Mouse (Mus musculus): ENCODE data around the gene Wnt3a.

Gene Wnt3a

DNA sequence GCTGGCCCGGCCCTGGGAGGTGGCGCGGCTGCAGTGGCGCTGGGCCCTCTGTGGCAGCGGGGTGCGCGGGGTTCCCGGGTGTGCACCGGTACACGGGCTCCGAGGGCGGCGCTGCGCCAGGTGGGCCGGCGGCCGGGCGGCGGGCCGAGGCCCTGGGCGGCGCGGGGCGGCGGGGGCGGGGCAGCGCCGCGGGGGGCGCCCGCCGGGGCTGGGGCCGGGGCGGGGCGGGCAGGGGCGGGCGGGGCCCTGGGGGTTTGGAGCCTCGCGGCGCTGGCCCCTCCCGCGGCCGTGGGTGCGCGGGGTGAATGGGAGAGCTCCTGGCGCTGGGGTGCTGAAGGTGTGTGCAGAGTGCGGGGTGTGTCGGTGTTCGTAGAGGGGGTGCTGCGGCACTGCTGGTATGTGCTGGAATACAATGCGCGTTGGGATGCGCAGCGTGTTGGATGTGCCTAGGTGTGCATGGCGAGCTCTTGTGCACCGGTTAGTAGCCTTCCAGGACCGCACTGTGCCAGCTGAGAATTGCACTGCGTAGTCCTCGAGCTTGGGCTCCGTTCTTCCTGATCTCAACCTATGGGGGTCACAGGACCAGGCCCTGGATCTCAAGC, at the start of gene Wnt3a:
Gene Wnt3a (minus strand): TSS at position 51 of the 602 bp plus-strand sequence.
- DNase-seq, result no peak

DNA sequence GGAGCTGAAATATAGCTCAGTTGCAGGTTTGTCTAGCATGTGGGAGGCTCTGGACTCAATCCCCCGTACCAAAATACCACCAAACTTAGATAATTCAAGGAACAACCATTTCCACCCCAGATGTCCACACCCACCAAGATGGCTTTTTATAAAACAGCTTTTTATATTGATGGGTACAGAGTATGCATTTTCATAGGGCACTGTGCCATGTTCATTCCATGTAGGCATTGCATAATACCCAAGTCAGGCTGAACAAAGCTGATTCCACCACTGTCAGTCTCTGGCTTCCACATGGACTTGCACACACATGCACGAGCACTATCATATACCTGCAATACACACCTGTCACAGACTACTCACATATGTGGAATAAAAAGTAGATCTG, 48.2 kb upstream of the Wnt3a start:
- DNase-seq, result no peak

DNA sequence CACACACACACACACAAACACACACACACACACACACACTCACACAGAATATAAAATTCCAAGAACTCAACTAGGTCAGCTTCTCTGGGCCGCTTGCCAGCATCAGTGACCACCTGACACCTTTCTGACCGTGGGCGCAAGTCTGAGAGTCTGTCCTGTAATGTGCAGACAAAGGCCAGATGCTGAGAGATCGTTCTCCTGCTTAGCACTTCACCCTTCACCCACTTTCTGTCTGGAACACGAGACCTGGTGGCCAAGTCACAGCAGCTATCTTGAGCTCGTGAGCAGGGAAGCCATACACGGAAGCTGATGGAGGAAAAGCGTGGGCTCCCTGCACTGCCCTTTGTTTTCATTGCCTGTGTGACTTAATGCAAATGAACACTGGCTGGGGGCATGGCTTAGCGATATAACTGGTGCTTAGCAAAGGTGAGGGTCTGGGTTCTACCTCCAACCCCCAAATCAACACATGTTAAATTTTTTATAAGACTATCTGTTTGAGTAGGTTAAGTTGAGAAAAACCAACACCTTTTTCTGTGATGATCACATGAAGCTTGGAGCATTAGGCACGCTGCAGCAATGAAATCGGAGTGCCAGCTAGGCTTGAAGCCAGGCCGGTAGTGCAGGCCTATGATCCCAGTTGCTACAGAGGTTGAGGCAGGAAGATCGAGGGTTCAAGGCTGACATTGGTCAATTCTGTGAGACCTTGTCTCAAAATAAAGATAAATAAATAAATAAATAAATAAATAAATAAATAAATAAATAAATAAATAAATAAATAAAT, 47.6 kb upstream of the Wnt3a start:
- no peak for DNase-seq

DNA sequence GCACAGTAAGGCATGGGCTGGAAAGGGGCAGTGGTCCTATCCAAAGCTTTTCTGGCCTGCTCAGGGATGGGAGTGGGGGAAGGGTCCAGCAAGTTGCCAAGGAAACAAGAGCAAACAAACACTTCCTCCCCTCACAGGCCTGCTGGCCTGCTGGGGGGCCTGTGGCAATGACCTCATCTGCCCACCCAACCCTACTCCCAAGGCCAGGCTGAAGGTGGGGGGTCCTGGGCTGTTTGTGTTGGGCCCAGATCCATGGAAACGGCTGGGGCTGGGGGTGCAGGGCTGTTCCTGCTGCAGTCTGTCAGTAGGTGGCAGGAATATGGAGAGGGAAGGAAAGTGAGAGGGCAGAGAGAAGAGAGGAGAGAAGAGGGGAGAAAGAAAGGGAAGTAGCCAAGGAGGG, 45.8 kb upstream of the Wnt3a start:
- DNase-seq, result no peak

DNA sequence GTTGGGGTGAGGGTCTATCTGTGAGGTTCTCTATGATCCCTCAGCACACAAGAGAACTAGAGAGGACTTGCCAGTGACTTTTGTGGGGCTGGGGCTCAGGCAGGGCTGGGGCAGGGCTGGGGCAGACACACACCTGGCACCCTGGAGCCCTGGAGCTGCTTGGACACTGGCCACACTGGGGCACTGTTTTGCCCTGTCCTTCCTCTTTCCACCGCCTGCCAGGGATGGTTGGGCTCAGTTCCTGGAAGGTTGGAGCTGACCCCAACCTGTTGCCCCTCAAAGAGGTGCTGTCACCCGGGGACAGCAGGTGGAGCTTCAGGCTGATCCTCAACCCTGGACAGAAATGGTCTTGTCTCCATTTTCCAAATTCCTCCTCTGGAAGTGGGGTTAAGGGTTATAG, 45.4 kb upstream of the Wnt3a start:
- DNase-seq, result no peak

DNA sequence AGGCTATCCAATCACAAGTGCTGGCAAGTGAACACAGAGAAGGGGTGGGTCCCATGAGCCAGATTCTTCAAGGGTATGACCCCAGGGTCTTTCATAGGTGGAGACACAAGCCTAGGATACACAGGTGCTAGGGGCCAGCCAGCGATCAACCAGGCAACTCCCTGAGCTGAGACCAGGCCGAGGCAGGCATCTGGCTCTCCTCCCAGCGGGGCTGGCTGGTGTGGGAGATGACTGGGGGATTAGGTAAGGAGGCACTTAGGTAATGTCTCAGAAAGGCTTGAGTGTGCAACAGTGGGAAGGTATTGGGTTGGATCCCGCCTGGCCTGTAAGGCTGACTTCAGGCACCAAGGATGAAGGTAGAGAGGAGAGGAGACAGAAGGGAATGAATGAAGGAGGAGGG, 44.6 kb upstream of the Wnt3a start:
- no peak for DNase-seq

DNA sequence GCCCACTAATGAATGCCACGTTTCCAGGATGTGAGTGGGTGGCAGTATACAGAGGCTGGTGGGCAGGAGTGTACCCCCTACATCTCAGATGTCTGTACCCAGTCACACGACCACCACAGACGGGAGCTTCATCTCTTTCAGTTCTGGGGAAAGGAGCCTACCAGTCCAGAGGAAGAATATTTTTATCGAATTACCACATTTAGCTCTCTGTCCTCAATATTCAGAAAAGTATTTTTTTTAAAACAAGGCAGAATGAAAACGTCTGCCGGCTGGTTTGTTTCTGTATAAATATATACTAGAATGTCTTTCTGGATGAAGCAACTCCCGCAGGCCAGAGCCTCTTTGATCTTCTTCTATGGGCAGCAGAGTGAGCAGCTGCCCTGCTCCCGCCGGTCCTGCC, 42.4 kb upstream of the Wnt3a start:
- no peak for DNase-seq

DNA sequence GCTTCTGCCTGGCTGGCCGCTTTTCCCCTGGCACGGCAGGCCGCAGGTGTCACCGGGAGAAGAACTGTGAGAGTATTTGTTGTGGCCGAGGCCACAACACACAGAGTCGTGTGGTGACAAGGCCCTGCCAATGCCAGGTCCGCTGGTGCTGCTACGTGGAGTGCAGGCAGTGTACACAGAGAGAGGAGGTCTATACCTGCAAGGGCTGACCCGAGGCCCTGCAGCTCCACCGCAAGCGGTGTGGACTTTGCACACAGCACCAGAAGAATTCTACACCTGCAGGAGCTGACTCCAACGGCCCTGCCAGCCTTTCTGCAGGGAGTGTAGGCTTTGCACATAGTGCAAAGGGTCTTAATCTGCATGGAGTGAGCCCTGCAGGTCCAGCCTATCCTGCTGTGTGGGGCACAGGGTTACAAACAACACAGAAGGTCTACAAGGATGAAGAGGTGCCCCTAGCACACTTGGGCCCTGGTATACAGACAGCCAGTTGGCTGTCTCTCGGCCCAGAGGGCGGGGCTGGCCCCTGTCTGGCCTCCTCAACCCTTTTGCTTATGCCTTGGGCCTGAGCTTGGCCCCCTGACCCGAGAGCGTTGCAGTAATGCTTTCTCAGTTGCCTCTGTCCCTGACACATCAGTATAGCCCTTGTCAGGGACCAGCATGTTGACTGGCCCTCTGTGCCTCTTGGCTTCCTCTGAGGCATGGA, 40.8 kb upstream of the Wnt3a start:
- no peak for DNase-seq

DNA sequence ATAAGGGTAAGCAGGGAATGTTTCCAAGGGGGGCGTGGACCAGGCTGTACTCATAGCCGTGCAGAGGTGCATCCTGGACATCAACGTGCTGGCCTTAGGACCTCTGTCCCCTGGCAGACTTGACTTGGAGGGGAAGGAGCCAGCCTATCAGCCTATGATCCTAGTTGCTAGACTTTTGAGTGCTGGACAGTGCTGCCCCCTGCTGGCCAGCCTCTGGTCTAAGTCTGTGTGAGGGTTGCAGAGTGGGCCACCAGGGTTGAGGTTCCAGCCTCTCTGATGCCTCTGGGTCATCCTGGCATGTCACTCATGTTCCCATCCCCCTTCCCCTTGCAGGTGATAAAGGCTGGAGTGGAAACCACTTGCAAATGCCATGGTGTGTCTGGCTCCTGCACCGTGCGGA, 40.0 kb upstream of the Wnt3a start:
- peak; percentile 74 for DNase-seq

DNA sequence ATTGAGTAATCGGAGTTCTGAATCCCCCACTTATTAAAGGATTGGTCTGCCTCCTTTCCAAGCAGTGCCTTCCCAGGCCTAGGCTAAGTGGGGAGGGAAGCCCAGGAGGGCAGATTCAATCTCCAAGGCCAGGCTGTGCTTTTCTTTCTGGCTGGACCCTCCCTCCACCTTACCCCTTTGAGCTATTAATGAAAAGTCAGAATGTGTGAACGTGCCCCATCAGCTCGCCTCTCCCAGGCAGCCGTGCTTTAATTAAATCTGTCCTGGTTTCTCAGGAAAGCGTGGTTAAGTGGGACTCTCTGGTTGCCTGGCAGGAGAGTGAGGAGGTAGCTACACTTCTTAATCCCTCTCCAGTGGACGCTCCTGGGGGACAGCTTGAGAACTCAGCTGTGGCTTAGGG, 39.1 kb upstream of the Wnt3a start:
- DNase-seq, result no peak

DNA sequence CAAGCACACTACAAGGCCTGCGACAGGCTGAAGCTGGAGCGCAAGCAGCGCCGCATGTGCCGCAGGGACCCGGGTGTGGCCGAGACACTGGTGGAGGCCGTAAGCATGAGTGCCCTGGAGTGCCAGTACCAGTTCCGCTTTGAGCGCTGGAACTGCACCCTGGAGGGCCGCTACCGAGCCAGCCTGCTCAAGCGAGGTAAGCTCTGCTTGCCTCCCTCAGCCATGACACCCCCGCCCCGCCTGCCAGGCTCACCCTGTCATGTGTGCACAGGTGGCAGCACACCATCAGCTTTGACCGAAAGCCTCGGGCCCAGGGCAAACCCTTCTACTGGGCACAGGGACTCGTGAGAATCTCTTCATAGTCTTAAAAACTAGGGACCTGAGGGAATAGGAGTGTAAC, 37.1 kb upstream of the Wnt3a start:
- DNase-seq, result no peak

DNA sequence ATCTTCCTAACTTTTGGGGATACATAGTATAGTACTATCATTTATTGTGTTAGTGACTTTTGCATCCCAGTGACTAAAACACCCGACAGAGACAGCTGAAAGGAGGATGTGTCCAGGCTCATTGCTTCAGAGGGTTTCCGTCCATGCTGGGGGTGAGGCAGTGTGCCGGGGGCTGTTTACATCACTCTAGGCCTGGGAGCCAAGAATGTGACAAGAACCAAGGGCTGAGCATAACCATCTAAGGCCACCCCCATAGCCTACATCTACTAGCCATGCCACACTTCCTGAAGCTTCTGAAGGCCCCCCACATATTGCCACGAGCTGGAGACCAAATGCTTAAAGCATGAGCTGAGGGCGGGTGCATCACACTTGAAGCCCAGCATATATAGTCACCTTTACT, 34.2 kb upstream of the Wnt3a start:
- DNase-seq, result no peak

DNA sequence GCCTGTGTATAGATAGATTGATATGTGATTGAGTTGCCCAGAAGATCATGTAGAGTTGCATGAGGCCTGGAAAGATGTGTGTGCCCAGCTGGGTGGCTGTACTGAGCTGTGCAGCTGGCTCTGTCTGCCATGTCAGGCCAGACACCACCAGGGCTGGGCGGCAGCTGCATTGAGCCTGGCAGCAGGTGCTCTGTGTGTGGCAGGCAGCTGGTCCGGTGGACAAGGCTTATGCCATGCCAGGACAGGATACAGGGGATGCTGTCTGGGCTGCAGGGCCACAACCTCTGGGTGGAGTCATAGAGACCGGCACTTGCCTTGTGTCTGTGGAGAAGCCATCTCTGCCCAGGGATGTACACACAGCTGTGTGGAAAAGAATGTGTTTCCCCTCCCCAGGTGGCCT, 32.4 kb upstream of the Wnt3a start:
- DNase-seq, result no peak

DNA sequence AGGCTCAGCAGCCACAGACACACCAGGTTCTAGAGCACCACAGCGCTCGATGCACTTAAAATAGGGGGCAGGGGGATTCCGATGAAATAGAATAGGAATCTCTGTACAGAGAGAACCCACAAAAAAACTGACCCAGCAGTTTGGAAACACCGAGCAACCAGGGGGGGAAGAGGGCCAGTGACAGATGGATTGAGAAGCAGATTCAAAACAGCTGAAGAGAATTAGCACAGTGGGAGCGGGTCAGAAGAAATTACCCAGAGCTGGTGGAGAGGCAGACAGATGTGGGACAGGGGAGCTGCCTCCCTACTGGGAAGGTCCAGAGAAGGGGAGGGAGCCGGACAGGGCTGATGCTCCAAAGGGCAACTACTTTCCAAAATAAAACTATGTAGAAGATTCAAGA, 26.0 kb upstream of the Wnt3a start:
- DNase-seq, result no peak

DNA sequence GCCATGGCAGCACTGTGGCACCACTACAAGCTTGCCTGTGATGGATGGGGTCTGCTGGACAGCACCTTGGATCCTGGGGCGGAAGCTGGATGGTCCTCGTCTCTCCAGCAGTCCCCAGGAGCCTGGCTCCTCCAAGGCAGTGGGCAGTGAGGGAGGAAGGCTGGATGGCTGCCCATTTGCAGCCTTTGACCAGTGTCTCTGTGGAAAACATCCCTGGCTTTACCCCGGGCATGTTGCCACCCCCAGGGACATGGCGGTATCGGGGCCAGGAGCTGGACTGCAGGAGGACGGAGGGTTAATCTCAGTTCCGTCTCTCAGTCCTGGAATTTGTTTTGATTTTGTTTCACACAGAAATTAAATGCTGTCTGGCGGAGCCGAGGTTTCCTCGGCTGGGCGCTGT, 23.4 kb upstream of the Wnt3a start:
- no peak for DNase-seq

DNA sequence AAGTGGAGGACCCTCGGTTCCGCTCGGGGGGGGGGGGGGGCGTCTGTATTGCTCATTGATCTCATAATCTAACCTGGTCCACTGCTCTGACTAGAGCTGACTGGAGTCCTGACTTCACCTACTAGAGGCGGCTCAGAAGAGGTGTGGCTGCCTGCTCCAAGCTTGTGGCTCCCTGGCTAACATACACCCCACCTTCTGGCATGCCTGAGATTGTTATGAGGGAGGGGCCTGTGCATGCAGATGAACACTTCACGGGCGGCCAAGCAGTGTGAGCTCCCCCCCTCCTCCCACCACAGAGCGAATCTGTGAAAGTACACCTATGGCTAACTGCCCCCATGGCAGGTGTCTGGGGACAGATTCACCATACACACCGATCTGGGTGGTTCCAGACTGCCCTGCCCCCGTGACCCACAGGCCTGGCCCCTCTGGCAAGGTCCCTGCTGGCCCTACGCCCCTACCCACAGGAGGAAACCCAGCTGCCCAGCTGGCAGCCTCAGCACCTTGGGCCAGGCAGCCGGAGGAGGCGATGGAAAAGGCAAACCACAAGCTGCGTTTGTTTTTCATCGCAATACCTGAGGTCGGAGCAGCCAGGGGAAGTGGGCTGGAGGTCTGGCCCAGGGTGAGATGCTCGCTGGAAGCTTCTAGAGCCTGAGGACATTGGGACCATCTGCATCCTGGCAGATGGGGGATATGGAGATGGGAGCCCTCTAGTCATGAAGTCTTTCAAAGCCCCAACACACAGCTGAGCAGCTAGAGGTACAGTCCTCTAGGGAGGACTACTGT, 22.7 kb upstream of the Wnt3a start:
- no peak for DNase-seq

DNA sequence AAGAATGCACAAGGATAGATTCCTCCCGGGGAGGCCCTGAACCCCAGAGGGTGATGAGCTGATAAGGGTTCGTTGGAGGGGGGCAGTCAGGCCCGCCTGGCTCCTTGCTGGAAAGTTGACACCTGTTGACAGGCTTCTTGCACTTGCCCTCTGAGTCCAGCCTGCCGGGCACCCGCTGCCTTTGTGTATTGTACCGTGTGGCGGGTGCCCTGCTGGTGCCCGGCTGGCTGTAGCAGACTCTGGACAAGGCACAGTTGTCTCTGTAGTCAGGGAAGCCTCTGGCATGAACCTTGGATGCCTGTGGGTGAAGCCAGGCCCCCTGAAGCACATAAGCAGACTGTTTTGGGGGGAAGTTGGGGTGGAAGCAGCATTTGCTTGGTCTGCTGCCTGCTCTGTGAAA, 21.9 kb upstream of the Wnt3a start:
- no peak for DNase-seq

DNA sequence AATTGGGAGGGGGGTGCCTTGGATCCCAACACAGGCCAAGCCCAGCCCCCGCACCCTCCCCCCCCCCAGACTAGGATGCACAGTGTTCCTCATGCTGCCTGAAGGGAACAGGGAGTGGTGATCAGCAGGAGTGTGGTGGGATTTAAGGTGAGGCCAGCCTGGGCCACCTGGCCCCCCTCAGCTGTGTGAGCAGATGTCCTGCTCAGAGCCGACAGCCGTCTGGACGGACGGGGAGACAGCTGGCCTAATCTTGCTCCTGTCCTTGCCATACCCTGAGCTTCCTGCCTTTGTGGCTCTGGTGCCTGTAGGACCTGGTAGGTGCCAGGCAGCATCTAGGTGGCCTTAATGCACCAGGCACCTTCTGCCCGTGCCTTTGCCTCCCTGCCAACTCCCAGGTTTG, 21.5 kb upstream of the Wnt3a start:
- DNase-seq, result no peak

DNA sequence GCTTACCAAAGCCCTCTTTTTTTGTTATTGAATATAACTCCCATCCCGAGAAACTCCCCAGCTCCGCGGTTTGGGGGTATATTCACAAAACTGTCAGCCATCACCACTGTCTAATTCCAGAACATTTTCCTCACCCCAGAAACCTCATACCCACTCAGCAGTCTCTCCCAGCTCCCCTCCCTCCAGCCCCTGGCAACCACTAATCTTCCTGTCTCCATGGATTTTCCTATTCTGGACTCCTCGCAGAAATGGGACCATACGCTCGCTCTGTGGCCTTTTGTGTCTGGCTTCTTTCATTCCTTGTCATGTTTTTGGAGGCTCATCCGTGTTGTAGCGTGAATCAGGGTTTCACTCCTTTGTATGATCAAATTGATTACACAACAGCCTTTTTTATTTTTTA, 19.4 kb upstream of the Wnt3a start:
- no peak for DNase-seq

DNA sequence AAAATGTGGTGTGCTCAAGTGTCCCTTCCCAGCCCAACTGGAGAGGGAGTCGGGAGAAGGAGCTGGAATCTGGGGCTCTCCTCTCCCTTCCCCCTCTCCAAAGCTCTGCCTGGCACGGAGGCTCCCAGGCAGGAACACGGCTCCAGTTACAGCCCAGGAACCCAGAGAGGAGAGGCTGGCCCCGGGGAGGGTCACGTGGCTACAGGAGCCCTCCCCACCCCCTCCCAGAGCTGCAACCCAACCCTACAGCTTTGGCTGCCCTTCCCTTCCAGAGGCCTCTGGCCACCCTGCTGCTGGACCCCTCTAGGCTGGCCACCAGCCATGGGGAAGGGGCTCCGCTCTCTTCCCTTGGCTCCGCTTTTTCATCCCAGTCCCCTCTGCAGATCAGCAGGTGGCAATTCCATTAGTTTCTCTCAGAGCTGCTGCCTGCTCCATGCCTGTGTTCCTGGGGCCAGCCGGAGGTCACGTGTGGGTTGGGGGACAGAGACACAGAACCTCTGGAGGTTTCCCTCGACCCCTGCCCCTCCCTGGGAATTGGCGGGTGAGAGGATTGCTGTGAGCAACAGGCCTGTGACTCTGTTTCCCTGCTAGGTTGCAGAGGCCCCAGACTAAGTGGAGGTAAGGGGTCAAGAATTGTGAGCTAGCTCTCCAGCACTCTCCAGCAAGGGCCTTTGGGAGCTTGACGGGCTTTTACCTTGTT, 18.7 kb upstream of the Wnt3a start:
- DNase-seq, result peak; percentile 40

DNA sequence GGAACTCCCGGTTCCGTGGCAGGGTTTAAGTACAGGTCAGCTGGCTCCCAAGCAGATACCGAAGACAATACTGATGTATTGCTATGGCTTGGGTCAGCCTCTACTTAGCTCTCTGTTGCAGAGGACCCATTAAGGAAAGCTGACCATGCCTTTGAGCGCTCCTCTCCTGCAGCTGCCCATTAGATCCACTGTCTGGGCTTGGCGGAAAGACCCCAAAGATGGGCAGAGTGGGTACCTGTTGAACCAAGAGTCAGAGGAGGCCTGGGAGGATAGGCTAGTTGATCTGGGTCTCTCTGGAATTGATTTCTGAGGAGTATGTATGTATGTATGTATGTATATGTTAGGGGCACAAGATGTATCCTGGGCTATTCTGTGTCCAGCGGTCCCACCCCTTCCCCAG, 18.1 kb upstream of the Wnt3a start:
- no peak for DNase-seq

DNA sequence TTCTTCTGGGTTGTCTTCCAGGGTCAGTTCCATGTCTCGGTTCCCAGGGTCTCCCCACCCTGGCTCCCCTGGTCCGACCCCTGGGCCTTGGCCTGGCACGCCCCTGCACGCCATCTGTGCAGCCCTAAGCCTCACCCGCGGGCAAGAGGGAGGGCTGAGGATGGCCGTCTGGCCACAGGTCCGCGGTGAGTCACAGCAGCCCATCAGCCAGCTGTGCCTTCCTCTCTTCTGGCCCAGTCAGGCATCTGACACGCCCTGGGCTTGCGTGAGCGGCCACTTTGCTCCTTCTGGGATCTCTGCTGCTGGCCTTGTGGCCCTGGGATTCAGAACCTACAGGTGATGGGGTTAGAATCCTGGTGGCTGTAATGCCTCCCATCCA, 17.6 kb upstream of the Wnt3a start:
- no peak for DNase-seq
